Mouse (Mus musculus): ENCODE measurements around the gene Kcnj14. TPM values are rescaled to one million over a fixed set of nuclear protein-coding genes. Genes with fewer than 3 reads are reported as not detected.

The Kcnj14 gene
- total RNA-seq, 2 experiments from 2014 or later, result 1.4 to 2.6 TPM

- no peak for DNase-seq (ENCODE audit: extremely low spot score in 1 of 2, low spot score in 1 of 2)
Observed at GRCm38 (mm10) chr7:45833148-45833790, 8.7 kb upstream of the Kcnj14 start.

GRCm38 (mm10) chr7:45832428-45832827 lies 7.8 kb upstream of the Kcnj14 start:
- no peak for DNase-seq (ENCODE audit: extremely low spot score in 1 of 2, low spot score in 1 of 2)

GRCm38 (mm10) chr7:45831128-45831525 lies 6.5 kb upstream of the Kcnj14 start:
- DNase-seq (ENCODE audit: extremely low spot score in 1 of 2, low spot score in 1 of 2), result no peak

GRCm38 (mm10) chr7:45830427-45831127 lies 6.0 kb upstream of the Kcnj14 start, which contains the start of gene Grwd1:
Gene Grwd1 (minus strand): TSS chr7:45830944.
- peak; percentile 69 to 77 for DNase-seq (ENCODE audit: extremely low spot score in 1 of 2, low spot score in 1 of 2)

DNA sequence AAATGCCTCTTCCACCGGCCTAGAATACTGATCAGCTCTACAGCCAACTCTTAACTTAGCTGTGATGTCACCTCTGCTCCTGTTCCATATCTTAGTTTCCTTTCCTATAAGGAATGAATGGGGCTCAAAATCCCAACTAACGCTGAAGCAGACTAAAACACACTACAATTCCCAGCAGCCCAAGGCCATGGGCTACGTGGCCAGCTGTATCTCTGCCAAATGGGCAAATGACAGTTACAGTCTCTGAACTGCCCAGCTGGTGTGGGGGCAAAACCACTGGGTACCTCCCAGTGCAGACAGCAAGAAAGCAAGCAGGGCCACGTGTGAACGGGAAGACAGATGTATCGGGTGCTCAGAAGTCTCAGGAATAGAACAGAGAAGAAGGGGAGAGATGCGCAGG lies 2.0 kb upstream of the Kcnj14 start:
- no peak for DNase-seq (ENCODE audit: extremely low spot score in 1 of 2, low spot score in 1 of 2)

DNA sequence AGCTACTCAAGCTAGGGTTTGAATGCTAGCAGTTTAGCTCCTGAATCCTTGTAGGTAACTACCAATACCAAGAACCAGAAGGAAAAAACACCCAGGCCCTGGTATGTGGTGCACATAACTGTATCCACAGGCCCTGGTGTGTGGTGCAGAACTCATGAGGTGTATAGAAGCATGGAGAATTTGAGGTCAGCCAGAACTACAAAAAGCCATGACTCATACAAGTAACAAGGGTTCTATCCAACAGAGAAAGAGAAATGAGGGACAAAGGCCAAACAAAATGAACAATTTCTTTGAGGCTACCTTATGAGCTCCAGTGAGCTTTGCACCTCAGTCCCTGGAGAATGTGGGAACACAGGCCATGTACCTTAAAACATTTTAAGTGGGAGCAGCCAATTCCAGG lies 3.7 kb downstream of the Kcnj14 start:
- no peak for DNase-seq (ENCODE audit: extremely low spot score in 1 of 2, low spot score in 1 of 2)

- no peak for DNase-seq (ENCODE audit: extremely low spot score in 1 of 2, low spot score in 1 of 2)
Observed at GRCm38 (mm10) chr7:45819843-45820242, 4.7 kb downstream of the Kcnj14 start.

DNA sequence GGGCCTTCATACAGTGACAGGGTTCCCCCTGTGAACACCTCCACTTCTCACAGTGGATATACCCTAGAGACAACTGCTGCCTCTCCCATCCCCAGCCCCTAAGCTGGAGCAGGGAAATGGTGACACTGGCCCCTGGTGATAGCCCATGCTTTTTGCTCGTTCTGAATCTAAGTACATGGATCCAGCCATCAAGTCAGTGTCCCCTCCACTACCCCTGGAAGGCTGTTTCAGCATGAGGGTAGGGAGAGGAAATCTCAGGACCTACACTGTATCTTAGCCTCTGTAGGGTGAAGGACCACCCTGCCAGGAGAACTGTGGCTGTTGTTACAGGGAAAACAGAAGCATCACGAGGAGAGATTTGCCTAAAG lies 8.6 kb downstream of the Kcnj14 start:
- DNase-seq (ENCODE audit: extremely low spot score in 1 of 2, low spot score in 1 of 2), result no peak

GRCm38 (mm10) chr7:45815323-45815983 lies 9.1 kb downstream of the Kcnj14 start:
- no peak for DNase-seq (ENCODE audit: extremely low spot score in 1 of 2, low spot score in 1 of 2)

DNA sequence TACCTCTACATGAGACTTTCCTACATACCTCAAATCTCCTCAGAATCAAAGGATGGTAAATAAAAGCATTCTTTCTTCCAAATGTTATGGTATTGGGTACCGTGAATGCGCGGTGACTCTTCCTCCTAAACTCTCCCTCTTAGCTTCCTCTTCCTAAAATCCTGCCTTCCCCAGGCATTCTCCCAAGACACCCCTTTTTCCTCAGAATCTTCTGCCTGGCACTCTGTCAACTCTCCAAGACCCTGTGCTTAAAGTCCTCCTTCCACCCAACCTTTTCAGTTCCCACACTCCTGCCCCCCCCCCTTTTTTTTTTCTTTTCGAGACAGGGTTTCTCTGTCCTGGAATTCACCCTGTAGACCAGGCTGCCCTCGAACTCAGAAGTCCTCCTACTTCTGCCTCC lies 9.7 kb downstream of the Kcnj14 start:
- DNase-seq (ENCODE audit: extremely low spot score in 1 of 2, low spot score in 1 of 2), result no peak

DNA sequence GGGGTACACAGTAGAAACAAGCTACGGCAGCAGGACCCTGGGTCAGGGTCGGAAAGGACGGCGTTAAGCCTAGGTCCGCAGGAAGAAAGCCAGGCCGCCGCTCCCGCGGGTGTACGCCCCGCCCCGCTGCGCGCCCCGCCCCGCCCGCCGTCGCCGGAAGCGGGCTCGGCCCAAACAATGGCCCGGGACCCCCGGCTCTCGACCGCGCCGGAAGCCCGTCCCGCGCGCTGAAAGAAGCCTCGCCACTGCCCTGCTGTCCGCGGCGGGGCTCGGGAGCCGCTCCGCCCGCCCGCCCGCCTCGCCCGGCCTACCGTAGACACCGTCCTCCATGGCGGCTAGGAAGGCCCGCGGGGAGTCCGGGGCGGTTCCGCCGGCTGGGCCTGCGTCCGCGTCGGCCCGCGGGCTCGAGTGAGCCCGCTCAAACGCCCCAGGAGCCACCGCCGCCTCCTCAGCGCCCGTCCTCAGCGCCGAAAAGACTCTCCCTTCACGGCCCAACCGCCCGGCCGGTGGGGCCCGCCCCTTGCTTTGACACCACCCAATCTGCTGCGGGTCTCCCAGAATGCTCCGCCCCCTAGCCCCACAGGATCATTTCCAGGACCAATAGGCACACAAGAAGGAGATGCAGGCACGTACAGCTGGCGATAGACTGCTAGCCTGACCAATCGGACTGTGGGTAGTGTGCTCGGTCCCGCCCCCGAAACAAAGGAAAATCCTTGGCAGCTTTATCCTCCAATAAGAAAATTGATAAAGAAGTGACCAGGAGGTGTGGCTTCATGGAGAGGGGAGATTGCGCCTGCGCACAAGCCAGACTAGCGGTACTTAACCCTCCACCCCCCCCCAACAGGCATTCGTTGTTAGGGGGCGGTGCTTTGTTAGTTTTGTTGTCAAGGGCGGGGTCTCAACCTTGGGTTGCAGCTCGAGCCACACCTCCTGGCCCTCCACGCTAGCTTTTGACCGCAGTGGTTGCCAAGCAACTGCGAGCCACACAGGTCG lies 10.5 kb downstream of the Kcnj14 start, which contains the start of gene Cyth2:
Gene Cyth2, minus strand, starts transcription at position 795 of the 993 bp plus-strand sequence.
- DNase-seq (ENCODE audit: extremely low spot score in 1 of 2, low spot score in 1 of 2), result peak; percentile 90 to 96

DNA sequence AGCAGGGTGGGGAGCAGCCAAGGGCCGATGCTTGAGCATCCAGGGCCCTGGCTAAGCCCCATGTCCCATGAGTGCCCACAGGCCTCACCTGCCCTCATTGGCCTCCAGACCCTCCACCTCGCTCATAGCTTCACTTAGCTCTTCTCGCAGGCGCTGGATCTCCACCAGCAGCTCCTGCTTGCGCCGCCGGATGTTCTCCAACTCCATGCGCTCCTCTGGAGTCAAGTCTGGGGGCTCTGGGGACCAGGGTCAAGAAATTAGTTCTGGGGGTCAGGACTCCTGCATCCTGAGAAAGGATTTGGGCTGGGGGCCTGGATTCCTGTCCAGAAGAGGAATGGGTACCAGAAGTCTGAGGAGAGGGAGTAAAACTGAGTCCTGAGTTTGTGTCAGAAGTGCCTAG lies 11.7 kb downstream of the Kcnj14 start:
- DNase-seq (ENCODE audit: extremely low spot score in 1 of 2, low spot score in 1 of 2), result no peak

DNA sequence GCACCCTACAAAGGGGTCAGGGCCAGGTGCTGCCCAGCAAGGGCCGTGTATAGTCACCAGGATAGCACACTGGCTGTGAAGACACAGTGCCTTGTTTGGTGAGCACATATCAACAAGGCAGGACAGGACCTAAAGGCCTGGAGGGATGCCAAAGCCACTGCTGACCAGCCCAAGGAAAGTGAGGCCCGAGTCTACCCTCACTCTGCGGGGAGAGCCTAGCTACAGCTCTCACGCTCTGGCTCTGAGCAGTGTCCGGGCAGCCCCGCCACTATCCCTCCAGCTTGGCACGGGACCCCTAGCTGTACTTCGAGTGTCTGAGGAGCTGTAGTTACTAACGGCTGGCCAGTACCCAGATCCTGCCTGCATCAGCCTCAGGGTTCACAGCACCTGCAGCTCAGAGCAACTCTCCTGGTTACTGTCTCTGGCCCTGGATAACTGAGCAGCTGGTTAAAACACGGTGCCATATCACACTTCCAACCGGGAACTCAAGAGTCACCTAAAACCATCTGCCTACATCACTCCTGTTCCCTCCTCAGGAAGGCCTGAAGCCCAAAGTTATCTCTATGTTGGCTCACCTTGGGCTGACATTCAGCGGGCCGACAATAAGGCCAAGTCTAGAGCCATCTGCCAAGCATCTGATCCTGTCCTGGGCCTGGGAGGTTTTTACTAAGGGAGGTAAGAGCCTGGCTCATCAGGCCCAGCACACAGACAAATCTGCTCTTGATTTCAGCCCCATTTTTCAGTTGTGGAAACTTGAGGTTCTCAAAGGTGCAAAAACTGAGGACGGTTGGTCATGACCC lies 15.1 kb downstream of the Kcnj14 start:
- no peak for DNase-seq (ENCODE audit: extremely low spot score in 1 of 2, low spot score in 1 of 2)

GRCm38 (mm10) chr7:45808471-45808870 lies 16.1 kb downstream of the Kcnj14 start:
- DNase-seq (ENCODE audit: extremely low spot score in 1 of 2, low spot score in 1 of 2), result no peak

- no peak for DNase-seq (ENCODE audit: extremely low spot score in 1 of 2, low spot score in 1 of 2)
Observed at GRCm38 (mm10) chr7:45805941-45806340, 18.6 kb downstream of the Kcnj14 start.

DNA sequence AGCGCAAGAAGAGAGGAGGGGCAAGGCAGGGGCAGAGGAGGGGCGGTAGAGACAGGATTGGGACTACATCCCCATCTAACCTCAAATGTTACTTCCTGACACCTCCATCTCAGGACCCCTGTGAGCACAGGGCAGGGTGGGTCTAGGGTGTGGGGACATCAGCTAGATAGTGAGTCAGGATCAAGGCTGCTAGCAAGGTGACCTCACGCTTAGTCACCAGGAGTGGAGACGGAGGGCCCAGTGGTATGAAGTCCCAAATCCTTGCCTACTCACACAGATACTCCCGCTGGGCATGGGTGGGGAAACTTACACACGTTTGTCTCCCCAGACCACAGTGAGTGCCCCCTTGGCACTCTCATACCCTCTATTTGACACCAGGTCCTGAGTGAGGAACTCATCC lies 22.0 kb downstream of the Kcnj14 start:
- no peak for DNase-seq (ENCODE audit: extremely low spot score in 1 of 2, low spot score in 1 of 2)

DNA sequence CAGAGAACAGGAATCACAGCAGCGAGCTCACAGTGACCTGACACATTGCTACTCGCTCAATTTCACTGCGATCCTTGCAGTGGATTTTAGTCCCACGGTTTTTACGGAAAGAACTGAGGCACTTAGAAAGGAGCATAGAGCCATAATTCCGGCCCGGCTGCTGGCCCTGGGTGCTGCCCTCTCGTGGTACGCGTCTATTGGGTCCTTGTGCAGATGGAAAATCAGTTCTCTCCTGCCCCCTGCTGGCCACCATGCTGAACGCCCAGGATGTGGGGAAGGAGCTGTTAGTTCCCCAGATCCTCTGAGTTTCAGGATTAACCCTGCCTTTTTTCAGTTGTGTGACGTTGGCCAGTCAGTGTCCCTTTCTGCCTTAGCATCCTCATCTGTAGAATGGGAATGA lies 23.2 kb downstream of the Kcnj14 start:
- DNase-seq (ENCODE audit: extremely low spot score in 1 of 2, low spot score in 1 of 2), result peak; percentile 89 to 98

DNA sequence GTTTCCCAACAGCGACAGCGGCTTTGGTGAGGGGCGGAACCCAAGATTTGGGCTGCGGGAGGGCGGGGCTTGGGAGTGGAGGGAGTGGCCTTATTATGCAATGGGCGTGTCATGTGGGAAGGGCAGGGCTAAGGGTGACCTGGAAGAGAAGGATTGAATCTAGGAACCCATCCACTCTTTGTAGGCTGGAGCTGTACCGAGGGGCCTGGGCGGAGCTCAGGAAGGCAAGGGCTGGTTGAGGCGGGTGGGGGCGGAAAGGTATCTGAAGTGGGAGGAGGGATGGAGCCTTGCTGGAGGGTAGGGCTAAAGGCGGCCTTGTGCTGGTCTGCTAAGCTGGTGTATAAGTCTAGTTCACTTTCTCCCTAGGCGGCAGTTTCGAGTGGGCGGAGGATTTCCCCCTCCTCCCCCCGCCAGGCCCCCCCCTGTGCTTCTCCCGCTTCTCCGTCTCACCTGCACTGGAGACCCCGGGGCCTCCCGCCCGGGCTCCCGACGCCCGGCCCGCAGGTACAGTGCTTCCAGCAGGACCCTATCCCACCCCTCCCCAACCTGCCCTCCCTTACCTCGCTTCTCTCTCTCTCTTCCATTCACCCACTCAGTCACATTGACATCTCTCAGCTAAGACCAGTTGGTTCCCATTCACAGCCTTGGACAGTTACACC lies 23.9 kb downstream of the Kcnj14 start:
- no peak for DNase-seq (ENCODE audit: extremely low spot score in 1 of 2, low spot score in 1 of 2)

- DNase-seq (ENCODE audit: extremely low spot score in 1 of 2, low spot score in 1 of 2), result no peak
Observed at GRCm38 (mm10) chr7:45800001-45800400, 24.6 kb downstream of the Kcnj14 start.
